ENCODE assay signal across 15 mouse cellular contexts in genomic region chr16:97926381-97926780, GRCm38 (mm10).
"Had no signal": no experiment of that assay in that cellular context is flagged by ENCODE, and none has a peak within 500 bp of the region (broad histone marks: within the 10 kb centered on the region; RNA-seq: fewer than 3 reads in every experiment).

No protein-coding gene starts in this region.

- H3K9ac ChIP-seq: neural tube, embryonic 15.5 days; stomach, embryonic 15.5 days had no signal

- H3K36me3 ChIP-seq: neural tube, embryonic 15.5 days; stomach, embryonic 15.5 days had no signal

- H3K4me2 ChIP-seq: neural tube, embryonic 15.5 days; stomach, embryonic 15.5 days had no signal

- H3K27ac ChIP-seq: neural tube, embryonic 15.5 days; stomach, embryonic 15.5 days; stomach, postnatal 0 days had no signal

- H3K27me3 ChIP-seq: stomach, embryonic 15.5 days had no signal

- H3K9me3 ChIP-seq: neural tube, embryonic 15.5 days; stomach, embryonic 15.5 days had no signal

- DNase-seq: retina, postnatal 1 day; right cerebral cortex, adult 18-20 months; right cerebral cortex, postnatal 14 days; right cerebral cortex, postnatal 25 days; right cerebral cortex, postnatal 4 days; spleen, adult 18-20 months; thymus, adult 18-20 months; thymus, adult 2 months; thymus, postnatal 14 days; thymus, postnatal 25 days; thymus, postnatal 36 days; thymus, postnatal 4 days had no signal

- H3K4me3 ChIP-seq: neural tube, embryonic 15.5 days; stomach, embryonic 15.5 days had no signal
